Mouse (Mus musculus) WW6 (cell line): ENCODE data around the gene Snrpd2.

Experiments used
- DNase-seq: peaks from one replicate; pipeline ENCODE4 v3.0.0-alpha.2; 2013; ENCODE audit warnings: low read depth, low spot score

The Snrpd2 gene

GRCm38 (mm10) chr7:19149626-19150025, at the start of gene Snrpd2:
Gene Snrpd2, plus strand, starts transcription at chr7:19149722.
- DNase-seq = peak; percentile 86

- no peak for DNase-seq
Observed at GRCm38 (mm10) chr7:19100290-19100689, 49.2 kb upstream of the Snrpd2 start.

GRCm38 (mm10) chr7:19103741-19104140, 45.8 kb upstream of the Snrpd2 start:
- DNase-seq = no peak

GRCm38 (mm10) chr7:19104486-19104885, 45.0 kb upstream of the Snrpd2 start:
- no peak for DNase-seq

GRCm38 (mm10) chr7:19107436-19107835, 42.1 kb upstream of the Snrpd2 start:
- no peak for DNase-seq

- no peak for DNase-seq
Observed at GRCm38 (mm10) chr7:19109565-19109964, 40.0 kb upstream of the Snrpd2 start.

- peak; percentile 87 for DNase-seq
Observed at GRCm38 (mm10) chr7:19118028-19118771, 31.3 kb upstream of the Snrpd2 start, which contains the start of gene Gm4969. Gene Gm4969, minus strand, starts transcription at chr7:19118368.

- no peak for DNase-seq
Observed at GRCm38 (mm10) chr7:19119083-19119482, 30.4 kb upstream of the Snrpd2 start.

GRCm38 (mm10) chr7:19119631-19120429, 29.7 kb upstream of the Snrpd2 start, which contains the start of gene Fbxo46:
Gene Fbxo46, plus strand, starts transcription at chr7:19119859.
- DNase-seq = peak; percentile 86

- DNase-seq = no peak
Observed at GRCm38 (mm10) chr7:19121686-19122085, 27.8 kb upstream of the Snrpd2 start.

- no peak for DNase-seq
Observed at GRCm38 (mm10) chr7:19124713-19125112, 24.8 kb upstream of the Snrpd2 start.

- no peak for DNase-seq
Observed at GRCm38 (mm10) chr7:19127744-19128143, 21.8 kb upstream of the Snrpd2 start.

- no peak for DNase-seq
Observed at GRCm38 (mm10) chr7:19129396-19129795, 20.1 kb upstream of the Snrpd2 start.

- DNase-seq = no peak
Observed at GRCm38 (mm10) chr7:19130657-19131056, 18.9 kb upstream of the Snrpd2 start.

- DNase-seq = peak; percentile 93
Observed at GRCm38 (mm10) chr7:19131324-19131848, 18.1 kb upstream of the Snrpd2 start.

GRCm38 (mm10) chr7:19136168-19136567, 13.4 kb upstream of the Snrpd2 start:
- DNase-seq = no peak

- DNase-seq = no peak
Observed at GRCm38 (mm10) chr7:19136673-19137334, 12.7 kb upstream of the Snrpd2 start.

GRCm38 (mm10) chr7:19137380-19137779, 12.1 kb upstream of the Snrpd2 start:
- no peak for DNase-seq

- no peak for DNase-seq
Observed at GRCm38 (mm10) chr7:19146793-19147192, 2.7 kb upstream of the Snrpd2 start.

GRCm38 (mm10) chr7:19147497-19148045, 2.0 kb upstream of the Snrpd2 start:
- no peak for DNase-seq

GRCm38 (mm10) chr7:19148180-19148874, 1.2 kb upstream of the Snrpd2 start:
- no peak for DNase-seq
